Mouse (Mus musculus): ENCODE measurements around the gene Arih2.
"Not testable (repeated sequence)": the region's sequence is repeated elsewhere in the genome, so short reads cannot be mapped to it uniquely, and the experiment has no call there.

Gene Arih2

DNA sequence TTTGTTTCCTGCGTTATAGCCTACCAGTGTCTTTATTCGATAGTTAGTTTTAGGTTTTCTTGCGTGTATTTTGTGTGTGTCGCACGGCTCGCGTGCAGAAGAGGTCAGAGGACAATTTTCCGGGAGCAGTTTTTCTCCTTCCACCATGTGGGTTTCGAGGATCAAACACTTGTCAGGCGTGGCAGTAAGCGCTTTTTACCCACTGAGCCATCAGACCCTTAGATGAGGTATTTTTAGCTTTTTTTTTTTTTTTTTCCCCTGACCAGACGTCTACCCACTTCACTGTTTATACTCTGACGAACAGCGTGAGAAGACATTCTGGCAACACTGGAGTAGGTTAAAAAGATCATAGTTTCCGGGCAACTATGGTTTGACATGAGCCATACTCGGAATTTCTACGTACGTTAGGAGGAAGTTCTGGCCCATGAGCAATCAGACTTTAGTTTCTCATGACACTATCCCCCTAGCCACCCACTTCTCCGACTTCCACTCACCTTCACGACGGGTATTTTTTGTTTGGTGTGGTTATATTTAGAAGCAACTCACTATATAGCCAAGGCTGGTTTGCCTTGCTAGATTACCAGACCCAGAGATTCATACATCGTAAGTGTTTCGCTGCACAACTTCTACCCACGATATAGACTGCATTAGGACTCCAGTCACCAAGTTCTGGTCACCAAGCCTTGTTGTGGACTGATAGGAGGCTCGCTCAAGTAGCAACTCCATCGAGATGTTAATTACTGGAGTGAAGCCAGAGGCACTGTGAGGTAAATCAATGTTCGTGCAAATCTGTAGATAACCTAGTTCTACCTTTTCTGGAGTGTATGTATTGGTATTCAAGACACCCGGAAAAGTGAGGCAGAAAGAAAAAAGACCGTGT, 615 bp upstream of the Arih2 start:
- peak; percentile 29 to 35 for DNase-seq (ENCODE audit: low spot score in 2 of 2)

DNA sequence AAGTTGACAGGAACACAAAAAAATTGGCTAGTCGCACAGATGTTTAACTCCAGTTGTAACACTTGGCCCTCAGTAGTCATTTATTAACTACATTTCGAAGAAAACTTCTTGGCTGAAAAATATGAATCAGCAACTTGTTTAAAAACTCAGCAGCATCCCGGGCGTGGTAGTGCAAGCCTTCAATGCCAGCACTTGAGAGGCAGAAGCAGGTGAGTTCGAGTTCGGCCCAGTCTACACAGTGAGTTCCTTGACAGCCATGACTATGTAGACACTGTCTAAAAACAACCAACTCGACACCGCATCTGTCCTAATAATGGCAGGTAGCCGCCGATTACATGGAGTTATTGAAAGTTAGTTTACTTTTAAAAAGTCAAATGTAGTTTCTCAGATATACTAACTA, 1.0 kb downstream of the Arih2 start:
- DNase-seq (ENCODE audit: low spot score in 2 of 2), result no peak

DNA sequence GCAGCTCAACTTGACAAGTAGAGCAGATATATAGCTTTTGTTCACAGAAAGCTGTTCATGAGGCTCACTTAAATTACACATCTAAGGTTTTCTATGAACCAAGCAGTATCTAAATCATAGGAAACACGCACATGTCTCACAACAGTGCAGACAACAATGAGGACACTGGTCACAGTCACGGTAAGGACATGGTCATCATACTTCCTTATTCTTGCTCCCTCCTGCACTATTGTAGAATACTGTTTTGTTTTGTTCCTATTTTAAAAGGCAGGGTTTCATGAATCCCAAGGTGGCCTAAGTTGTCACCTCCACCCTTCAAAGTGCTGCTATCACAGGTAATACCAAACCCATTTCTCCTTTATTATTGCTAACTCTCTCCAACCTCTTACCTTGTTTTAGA, 9.4 kb downstream of the Arih2 start:
- no peak for DNase-seq (ENCODE audit: low spot score in 2 of 2)

DNA sequence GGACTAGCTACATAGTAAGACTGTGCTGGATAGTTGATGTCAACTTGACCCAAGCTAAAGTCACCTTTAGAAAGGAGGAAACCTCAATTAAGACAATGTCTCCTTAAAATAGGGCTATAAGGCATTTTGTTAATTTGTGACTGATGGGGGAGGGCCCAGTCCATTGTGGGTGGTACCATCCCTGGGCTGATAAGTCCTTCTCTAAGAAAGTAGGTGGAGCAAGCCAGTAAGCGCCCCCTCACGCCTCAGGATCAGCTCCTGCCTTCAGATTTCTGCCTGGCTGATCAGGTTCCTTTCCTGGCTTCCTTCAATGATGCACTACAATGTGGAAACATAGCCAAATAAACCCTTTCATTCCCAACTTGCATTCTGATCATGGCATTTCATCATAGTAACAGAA, 13.8 kb downstream of the Arih2 start:
- DNase-seq (ENCODE audit: low spot score in 2 of 2), result no peak

DNA sequence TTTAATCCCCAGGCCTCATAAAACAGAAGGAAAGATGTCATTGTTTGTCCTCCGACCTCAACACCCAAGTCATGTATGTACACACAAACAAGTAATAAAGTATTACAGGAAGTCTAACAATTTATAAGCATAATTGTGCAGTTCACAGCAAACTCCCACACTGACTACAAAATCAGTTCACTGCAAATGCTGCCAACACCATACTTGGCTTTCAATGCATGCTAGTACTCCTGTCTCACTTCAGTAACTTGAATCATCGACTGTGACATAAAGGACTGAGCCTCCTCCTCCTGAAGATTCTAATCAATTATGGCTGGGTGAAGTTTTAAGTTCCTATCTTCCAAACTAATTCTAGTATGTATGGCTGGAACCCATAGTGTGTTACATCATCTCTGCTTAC, 15.3 kb downstream of the Arih2 start:
- DNase-seq (ENCODE audit: low spot score in 2 of 2), result no peak

DNA sequence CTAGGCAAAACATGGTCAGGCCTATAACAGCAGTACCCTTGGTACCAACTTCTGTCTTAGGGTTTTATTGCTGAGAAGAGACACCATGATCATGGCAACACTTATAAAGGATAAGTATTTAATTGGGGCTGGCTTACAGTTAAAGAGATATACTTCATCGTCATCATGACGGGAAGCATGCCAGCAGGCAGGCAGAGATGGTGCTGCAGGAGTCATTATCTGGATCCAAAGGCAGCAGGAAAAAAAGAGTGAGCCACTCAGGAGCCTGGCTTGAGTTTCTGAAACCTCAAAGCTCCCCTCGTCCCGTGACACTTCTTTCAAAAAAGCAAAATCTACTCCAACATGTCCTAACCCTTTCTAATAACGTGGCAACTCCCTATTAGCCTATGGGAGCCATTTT, 16.8 kb downstream of the Arih2 start:
- DNase-seq (ENCODE audit: low spot score in 2 of 2), result no peak

DNA sequence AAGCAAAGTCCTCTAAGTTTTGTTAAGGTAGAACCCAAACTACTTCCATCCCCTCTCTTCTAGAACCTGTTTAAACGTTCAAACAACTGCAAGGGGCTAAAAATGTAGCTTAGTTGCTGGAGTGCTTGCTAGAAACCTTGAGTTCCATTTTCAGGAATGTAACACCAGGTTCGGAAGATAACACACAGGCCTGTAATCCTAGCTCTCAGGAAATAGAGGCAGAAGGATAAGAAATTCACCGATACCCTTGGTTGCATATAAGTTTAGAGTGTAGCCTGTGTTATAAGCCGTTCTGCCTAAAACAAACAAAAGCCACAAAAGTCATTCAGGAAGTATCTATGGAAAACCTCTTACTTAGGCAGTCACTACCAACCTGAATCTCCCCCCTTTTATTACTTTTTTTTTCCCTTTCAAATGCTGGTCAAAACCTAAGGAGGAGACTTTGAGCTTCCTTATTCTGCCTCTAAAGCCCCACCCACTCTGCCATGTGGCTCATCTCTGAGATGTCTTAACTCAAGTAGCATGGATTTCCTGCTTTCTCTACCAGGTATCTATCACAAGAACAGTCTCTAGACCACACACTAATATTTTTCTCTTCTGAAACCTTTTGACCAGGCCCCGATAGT, 17.4 kb downstream of the Arih2 start:
- DNase-seq (ENCODE audit: low spot score in 2 of 2), result no peak

DNA sequence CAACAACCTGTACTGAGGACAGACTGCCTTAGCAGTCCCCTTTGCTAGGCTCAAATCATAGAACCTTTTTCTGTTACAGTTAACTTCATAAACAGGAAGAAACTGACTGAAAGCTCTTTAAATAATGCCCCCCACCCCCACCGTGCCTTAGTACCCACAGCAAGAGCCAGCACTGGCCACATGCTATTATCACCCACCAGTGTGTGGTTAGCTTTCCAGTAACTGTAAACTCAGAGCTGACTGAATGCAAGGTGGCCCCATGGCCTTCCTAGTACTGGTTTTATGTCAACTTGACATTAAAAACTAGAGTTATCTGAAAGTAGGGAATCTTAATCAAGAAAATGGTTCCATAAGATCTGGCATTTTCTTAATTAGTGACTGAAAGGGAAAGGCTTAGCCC, 18.5 kb downstream of the Arih2 start:
- peak in 1 of 2 experiments; percentile 38 for DNase-seq (ENCODE audit: low spot score in 2 of 2)

DNA sequence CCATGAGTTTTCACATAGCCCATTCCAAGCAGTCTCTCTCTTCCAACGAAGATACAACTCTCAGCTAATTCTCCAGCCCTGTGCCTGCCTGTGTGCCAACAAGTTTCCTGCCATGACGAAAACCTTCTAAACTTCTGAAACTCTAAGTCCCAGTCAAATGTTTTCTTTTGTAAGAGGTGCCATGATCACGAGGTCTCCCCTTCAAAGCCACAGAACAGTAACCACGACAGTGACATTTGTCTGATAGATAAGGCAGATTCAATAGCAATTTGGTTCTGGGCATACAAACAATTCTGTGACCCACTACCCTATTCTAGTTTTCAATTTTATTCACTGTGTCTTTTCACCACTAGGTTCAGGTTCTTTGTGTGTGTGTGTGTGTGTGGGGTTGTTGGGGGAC, 21.0 kb downstream of the Arih2 start:
- no peak for DNase-seq (ENCODE audit: low spot score in 2 of 2)

DNA sequence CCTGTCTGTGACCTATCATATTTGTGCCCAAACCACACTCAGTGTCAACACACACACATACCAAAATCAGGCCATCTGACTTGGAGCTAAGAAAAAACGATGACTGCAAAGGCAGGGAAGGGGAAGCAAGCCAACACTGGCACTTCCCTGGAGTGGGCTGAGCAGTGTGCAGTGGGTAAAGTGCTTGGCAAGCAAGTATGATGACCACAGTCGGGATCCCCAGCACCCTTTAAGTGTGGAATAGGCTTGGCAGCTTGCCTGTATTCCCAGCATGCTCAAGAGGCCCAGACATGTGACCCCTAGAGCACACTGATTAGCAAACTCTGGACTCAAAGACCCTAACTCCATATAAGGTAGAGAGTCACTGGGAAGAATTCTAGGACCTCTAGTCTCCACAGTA, 22.7 kb downstream of the Arih2 start:
- DNase-seq (ENCODE audit: low spot score in 2 of 2), result no peak

DNA sequence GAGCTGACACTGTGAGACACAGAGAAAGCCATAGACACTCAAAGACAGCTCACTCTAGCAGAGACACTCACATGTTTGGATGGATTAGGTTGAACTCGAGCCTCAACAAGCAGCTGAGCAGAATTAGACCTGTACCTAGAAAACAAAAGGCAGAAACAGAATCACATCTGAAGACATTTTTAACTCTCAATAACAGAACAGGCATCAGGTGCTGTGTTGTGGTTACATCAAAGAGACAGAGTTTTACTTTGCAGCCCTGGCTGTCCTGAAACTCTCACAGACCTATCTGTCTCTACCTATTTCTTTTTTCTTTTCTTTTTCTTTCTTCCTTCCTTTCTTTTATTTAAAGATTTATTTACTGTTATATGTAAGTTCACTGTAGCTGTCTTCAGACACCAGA, 31.9 kb downstream of the Arih2 start:
- no peak for DNase-seq (ENCODE audit: low spot score in 2 of 2)

DNA sequence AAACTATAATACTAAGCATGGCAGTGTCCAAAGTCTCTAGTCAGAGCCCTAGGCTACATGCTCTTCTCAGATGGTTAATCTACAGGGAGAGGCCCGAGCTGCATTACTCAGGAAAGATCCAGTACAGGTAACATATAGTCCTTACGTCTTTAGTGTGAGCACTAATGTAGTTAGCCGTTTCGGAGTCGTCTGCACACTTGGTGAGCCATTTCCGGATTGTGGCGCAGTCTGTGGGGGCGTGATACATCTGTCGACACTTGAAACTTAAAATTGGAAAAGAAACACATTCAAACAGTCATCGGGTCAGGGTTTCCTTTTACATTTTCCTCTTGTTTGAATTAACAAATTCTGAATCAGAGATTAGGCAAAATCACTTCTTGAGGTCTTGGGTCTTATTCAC, 37.7 kb downstream of the Arih2 start:
- no peak for DNase-seq (ENCODE audit: low spot score in 2 of 2)

DNA sequence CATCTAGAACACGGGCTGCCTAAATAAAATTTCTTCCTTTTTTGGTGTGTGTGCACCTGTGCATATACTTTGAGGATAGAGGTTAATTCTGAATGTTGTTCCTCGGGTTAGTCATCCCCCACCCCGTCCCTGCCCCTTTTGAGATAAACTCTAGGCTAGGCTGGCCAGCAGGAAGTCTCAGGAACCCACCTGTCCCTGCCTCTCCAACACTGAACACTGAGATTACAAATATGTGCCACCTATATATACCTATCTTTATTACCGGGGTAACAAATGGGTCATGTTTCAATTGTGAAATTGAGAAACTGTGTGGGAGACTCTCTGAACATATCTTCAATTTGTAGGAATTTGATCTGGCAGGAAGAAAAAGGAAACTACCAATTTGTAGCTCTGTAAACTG, 40.3 kb downstream of the Arih2 start:
- no peak for DNase-seq (ENCODE audit: low spot score in 2 of 2)

DNA sequence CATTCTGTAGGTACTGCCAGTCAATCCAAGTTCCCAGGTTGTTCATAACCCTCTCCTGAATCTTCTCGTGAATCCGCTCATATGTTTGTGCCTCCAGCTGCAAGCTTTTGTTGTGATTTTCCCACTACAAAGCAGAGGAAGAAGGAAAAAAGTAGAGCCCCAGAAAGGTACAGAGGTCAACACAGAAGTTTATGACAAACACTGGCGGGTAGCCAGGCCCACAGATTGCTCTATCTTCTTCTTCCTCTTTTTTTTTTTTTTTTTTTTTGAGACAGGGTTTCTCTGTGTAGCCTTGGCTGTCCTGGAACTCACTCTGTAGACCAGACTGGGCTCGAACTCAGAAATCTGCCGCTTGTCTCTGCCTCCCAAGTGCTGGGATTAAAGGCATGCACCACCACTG, 41.3 kb downstream of the Arih2 start:
- DNase-seq (ENCODE audit: low spot score in 2 of 2), result not testable (repeated sequence)

DNA sequence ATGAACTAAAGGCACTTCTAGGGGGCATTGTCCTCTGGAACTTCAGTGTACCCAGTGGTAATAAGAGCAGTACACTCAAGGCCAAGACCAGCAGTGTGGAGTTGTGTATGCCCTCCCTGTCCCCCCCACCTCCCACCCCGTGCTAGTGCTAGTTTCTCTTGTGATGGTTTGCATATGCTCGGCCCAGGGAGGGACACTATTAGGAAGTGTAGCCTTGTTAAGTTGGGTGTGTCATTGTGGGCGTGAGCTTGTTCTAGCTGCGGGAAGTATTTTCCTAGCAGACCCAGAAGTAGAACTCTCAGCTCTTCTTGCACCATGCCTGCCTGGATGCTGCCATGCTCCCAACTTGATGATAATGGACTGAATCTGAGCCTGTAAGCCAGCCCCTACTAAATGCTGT, 47.2 kb downstream of the Arih2 start:
- DNase-seq (ENCODE audit: low spot score in 2 of 2), result no peak

DNA sequence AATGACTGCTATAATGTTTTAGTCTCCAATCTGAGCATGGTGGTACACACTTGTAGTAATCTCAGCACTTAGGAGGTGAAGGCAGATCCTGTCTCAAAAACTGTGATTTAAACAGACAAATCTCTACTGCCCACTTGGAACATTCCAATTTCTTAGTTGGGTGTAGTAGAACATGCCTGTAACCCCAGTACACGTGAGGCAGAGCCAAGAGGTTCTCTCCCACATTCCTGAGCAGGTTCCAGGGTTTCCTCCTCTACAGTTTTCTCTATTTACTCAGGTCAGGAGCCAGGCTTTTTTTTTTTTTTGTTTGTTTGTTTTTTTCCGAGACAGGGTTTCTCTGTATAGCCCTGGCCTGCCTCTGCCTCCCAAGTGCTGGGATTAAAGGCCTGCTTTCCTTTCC, 49.2 kb downstream of the Arih2 start:
- DNase-seq (ENCODE audit: low spot score in 2 of 2), result no peak

DNA sequence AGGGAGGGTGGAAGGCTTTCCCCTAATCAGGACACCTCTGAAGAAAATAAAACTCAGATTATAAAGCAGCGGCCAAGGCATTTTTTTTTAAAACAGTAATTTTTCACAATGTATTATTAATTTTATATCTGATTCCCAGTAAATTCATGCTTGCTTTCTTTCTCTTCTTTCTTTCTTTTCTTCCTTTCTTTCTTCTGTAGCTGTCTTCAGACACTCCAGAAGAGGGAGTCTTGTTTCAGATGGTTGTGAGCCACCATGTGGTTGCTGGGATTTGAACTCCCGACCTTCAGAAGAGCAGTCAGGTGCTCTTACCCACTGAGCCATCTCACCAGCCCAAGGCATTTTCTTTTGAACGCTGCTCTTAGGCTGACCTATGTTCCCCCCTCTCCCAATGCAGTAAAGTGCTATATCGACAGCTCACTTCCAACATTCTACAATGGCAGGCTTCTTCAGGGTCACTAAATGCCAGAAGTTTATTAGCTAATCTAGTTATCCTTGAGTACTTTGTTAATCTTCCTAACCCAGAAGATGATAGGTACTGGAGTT, 50.1 kb downstream of the Arih2 start:
- no peak for DNase-seq (ENCODE audit: low spot score in 2 of 2)

DNA sequence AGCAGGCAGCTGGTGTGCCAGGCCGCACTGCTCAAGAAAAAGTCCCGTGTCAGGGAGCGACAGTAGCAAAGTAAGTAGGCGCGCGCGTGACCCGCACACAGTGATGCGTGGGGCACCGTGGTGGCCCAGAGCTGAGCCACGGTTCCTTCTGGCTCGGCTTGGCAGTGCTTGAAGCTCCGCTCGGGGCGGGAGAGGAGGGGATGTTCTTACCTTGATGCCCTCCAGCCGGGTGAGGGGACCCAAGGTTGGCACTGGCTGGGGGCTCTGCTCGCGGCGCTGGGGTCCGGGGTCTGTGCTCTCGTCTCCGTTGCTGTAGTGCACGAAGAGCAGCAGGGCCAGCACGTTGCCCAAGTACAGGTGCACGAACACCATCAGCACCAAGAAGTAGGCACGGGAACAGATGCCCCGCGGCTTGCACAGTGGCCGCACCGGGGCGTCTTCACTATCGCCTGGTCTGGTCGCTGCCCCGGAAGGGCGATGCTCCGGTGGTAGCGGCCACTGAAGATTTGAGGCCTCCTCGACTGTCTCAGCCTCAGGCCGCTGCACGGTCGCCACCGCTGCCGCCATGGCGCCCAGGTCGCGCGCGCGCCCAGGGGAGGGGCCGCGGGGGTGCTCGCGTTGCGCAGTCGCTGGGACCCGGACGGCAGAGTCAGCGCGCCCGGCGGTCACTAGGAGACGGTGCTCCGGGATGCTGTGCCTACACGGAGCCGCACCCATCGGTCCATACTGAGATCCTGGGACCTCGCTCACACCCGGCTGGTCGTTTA, 52.0 kb downstream of the Arih2 start, which contains the start of gene P4htm:
Gene P4htm, minus strand, starts transcription at position 670 of the 767 bp plus-strand sequence.
- DNase-seq (ENCODE audit: low spot score in 2 of 2), result peak; percentile 31 to 40

DNA sequence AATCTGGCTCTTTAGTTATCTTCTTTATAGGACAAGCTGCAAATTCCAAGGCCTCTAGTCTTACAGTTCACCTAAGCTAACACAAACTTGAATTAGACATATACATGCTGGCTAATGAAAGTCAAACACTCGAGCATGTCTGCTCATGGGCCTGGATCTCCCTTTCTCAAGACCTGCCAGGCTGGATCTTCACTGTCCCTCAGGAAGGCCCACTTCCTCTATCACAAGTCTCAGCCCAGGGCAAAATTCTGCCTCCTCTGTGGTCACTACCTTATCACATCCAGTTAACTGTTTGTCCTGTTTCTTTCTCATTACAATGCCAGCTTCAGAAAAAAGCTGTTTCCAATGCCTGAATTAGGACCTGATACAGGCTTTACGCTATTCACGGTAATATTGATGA, 54.8 kb downstream of the Arih2 start:
- DNase-seq (ENCODE audit: low spot score in 2 of 2), result no peak

DNA sequence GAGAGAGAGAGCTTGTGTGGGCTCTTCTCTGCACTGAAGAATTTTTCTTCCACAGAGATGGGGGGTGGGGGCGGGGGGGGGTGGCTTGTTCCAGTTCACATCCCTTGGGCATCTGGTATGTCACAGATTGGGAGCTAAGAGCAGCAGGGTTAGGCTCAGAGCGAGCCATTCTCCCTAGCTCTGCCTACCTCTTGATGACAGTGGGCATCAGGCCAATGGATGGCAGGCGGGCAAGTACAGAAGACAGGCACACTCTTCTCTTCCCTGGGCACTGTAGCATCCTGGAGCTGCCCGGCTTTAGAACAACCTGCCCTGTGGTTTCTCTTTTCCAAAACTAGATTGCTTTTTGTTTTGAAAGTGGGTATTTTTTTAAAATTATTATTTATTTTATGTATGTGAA, 57.7 kb downstream of the Arih2 start:
- DNase-seq (ENCODE audit: low spot score in 2 of 2), result no peak

DNA sequence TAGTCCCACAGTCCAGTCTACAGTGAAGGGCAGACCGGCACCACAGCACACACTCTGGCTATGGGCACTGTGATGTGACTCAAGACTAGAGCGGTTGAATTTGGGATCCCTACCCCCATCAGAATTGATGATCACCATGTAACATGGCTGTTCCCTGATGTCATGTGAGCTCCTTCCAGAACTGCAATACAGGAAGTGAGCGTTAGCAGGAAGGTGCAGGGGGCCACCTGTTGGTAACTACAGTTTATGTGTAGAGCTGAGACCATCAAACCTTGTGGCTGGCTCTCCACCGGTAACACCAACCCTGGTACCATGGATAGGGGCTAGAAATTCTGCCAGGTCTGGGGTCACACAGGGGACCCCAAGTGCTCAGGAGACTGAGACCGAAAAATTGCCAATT, 60.0 kb downstream of the Arih2 start:
- no peak for DNase-seq (ENCODE audit: low spot score in 2 of 2)

DNA sequence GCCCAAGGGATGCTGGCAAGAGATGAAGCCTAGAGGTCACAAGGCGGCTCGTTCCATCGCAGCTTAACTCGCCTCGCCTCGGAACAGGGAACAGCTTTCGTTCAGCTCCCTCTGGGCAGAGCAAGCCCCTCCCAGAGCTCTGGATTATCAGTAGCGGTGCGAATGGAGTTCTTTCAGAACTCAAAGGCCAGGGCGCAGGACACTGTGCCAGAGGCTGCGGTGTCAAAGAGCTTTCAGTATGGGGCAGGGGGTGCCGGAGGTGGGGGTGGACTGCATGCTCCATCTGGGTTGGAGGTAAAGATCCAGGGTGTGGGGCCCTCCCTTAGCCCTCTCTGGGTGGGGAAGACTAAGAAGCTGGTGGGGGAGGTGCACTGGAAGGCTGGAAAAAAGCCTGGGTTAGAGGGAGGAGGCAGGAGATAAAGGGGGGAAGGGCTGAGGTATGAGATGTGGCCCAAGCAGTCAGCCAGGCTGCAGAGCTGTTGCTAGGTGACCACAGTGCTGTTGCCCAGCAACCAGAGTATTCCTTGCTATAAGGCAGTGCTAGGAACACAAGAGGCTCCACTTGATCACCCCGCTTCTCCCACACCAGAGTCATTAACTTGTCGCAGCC, 61.5 kb downstream of the Arih2 start:
- no peak for DNase-seq (ENCODE audit: low spot score in 2 of 2)
